Mouse (Mus musculus): ENCODE measurements around the gene Cbx2. TPM values are rescaled to one million over a fixed set of nuclear protein-coding genes. Genes with fewer than 3 reads are reported as not detected.
A peak's percentile ranks its signal among the peaks of the same experiment; 100 is the strongest.

Gene Cbx2
- polyA plus RNA-seq, 1 experiment, result 11.6 TPM

DNA sequence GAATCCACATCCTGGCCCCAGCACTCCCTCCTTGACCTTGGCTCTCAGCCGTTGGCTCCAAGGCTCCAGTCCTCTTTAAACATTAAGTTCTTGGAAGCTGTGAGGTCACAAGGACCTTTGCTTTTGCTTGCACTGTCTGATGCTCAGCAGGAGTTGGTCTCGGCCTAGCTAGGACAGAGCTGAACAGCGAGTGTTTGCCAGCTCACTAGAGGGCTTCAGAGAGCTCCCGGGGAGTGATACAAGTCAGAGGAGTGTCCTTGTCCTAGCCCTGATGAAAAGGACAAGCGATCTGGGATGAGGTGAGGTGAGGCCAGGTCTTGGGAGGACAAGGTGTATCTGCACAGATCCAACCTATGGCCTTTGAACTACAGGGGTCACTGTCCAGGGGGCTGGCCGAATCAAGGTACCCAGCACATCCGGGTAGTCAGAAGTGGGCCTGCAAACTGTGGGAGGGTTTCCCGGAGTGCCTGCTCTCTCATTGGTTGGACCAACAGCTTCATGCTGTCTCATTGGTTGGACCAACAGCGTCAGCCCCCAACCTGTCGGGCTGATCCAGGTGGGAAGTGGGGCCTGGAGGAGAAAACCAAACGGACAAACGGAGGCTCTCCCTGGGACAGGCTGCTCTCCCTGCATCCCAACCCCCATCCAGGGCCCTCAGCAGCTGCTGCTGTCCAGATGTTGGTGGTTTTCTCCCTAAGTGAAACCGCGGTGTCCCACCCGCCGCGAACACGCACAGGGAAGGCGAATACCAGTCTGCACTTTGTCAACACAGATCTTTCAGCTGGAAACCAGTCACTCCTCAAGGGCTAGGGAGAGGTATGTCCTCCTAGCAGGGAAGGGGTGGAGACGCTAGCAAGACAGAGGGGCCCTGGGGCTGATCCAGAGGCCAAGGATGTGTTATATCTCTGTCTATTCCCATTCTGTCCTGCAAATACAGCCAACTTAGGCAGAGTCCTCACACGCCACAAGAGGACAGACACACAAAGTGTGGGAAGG is 15.0 kb upstream of the Cbx2 start:
- Histone ChIP-seq H3K4me1 (ENCODE audit: control insufficient read depth, insufficient read depth, low read length) (no peaks in the 10 kb centered on the region), H3K9me3 (replicated peaks; ENCODE audit: control insufficient read depth, insufficient read depth, low read length, poor library complexity, severe bottlenecking) (no peaks in the 10 kb centered on the region), H3K4me3 (ENCODE audit: low read depth, low read length) (peak overlapping the region; percentile 72), H3K27ac (ENCODE audit: insufficient read depth, low read length) (no peak overlapping the region; the same call in 1 of the 2 replicates), H3K27me3 (ENCODE audit: control insufficient read depth, insufficient read depth, low read length, poor library complexity, severe bottlenecking) (no peaks in the 10 kb centered on the region), H3K9ac (ENCODE audit: low read depth, poor library complexity, severe bottlenecking) (peak overlapping the region; percentile 52), H3K36me3 (ENCODE audit: control insufficient read depth, insufficient read depth, low read length, poor library complexity, severe bottlenecking) (no peaks in the 10 kb centered on the region)
- TF ChIP-seq CTCF (IDR thresholded peaks at IDR 0.05; ENCODE audit: low read depth, low read length) (peak; percentile 8), EP300 (IDR thresholded peaks at IDR 0.05; ENCODE audit: insufficient read depth, low read depth, low read length) (no peak)

DNA sequence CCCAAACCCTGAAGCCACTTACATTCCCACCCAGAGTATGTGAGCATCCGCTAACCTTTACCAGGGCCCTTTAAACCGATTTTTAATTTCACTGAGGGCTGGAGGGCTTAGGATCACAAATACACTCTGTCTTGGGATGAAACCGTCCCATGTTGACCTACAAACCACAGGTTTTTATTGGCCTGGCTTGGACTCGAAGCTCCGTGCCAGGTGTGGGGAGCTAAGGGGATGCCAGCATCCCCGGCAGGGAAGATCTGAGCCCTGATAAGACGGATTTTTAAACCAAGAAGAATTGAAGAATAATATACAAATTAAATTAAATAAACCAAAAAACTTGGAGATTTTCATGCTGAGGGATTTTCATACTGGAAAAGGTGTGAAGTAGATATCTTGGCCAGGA is 8.3 kb upstream of the Cbx2 start:
- no peak overlapping the region for H3K4me3 ChIP-seq (ENCODE audit: low read depth, low read length)
- no peaks in the 10 kb centered on the region for H3K9me3 ChIP-seq (replicated peaks; ENCODE audit: control insufficient read depth, insufficient read depth, low read length, poor library complexity, severe bottlenecking)
- H3K36me3 ChIP-seq (ENCODE audit: control insufficient read depth, insufficient read depth, low read length, poor library complexity, severe bottlenecking), result no peaks in the 10 kb centered on the region
- H3K27ac ChIP-seq (ENCODE audit: insufficient read depth, low read length), result no peak overlapping the region
- no peaks in the 10 kb centered on the region for H3K4me1 ChIP-seq (ENCODE audit: control insufficient read depth, insufficient read depth, low read length)
- no peak overlapping the region for H3K9ac ChIP-seq (ENCODE audit: low read depth, poor library complexity, severe bottlenecking)
- H3K27me3 ChIP-seq (ENCODE audit: control insufficient read depth, insufficient read depth, low read length, poor library complexity, severe bottlenecking), result no peaks in the 10 kb centered on the region
- no peak for TF ChIP-seq POLR2A (IDR thresholded peaks at IDR 0.05; ENCODE audit: insufficient read depth, low read length)
- no peak for TF ChIP-seq EP300 (IDR thresholded peaks at IDR 0.05; ENCODE audit: insufficient read depth, low read depth, low read length)
- TF ChIP-seq CTCF (IDR thresholded peaks at IDR 0.05; ENCODE audit: low read depth, low read length), result no peak

DNA sequence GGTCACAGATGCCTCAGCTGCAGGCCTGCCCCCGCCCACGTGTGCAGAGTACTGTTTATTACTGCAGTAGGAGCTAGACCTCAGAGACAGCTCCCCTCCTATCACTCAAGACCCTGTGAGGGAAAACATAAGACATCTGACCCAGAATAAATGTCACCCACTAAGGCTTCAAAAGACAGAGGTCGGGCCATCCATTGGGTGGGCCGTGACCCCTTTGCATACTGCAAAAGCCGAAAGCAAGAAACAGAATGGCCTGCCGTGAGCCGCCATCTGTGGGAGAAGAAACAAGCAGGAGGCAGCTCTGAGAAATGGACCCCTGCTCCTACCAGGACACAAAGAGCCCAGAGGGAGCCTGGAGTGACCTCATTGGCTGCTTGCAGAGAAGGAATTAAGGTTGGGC is 5.3 kb upstream of the Cbx2 start:
- Histone ChIP-seq H3K27ac (ENCODE audit: insufficient read depth, low read length) (no peak overlapping the region), H3K4me1 (ENCODE audit: control insufficient read depth, insufficient read depth, low read length) (no peaks in the 10 kb centered on the region), H3K4me3 (ENCODE audit: low read depth, low read length) (no peak overlapping the region), H3K36me3 (ENCODE audit: control insufficient read depth, insufficient read depth, low read length, poor library complexity, severe bottlenecking) (no peaks in the 10 kb centered on the region), H3K9ac (ENCODE audit: low read depth, poor library complexity, severe bottlenecking) (no peak overlapping the region), H3K27me3 (ENCODE audit: control insufficient read depth, insufficient read depth, low read length, poor library complexity, severe bottlenecking) (no peaks in the 10 kb centered on the region; the same call in 1 of the 2 replicates), H3K9me3 (replicated peaks; ENCODE audit: control insufficient read depth, insufficient read depth, low read length, poor library complexity, severe bottlenecking) (no peaks in the 10 kb centered on the region)
- TF ChIP-seq CTCF (IDR thresholded peaks at IDR 0.05; ENCODE audit: low read depth, low read length) (no peak), POLR2A (IDR thresholded peaks at IDR 0.05; ENCODE audit: insufficient read depth, low read length) (no peak), EP300 (IDR thresholded peaks at IDR 0.05; ENCODE audit: insufficient read depth, low read depth, low read length) (no peak)

DNA sequence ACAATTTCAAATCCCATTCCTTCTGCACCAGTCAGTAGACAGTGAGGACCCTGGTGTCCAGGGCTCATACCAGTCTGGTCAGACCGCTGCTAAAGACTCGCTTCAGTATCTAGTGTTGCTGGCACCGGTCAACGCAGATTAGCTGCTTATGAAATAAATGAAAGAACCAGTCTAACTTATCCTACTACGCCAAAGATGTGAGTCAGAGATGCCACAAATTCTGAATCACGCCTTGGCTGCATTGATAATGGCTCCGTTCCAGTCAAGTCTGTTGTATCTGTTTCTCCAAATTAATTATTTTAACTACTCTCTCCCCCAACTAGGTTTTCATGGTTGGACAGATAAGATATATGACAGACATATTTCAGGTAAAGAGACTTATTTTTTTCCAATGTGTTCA is 1.6 kb upstream of the Cbx2 start:
- no peak overlapping the region for H3K9ac ChIP-seq (ENCODE audit: low read depth, poor library complexity, severe bottlenecking)
- 0 out of 2 replicates have a peak, but pooled peaks cover under 1% of the 10 kb centered on the region for H3K36me3 ChIP-seq (ENCODE audit: control insufficient read depth, insufficient read depth, low read length, poor library complexity, severe bottlenecking)
- no peak overlapping the region for H3K4me3 ChIP-seq (ENCODE audit: low read depth, low read length)
- no peaks in the 10 kb centered on the region; the same call in 1 of the 2 replicates for H3K27me3 ChIP-seq (ENCODE audit: control insufficient read depth, insufficient read depth, low read length, poor library complexity, severe bottlenecking)
- TF ChIP-seq CTCF (IDR thresholded peaks at IDR 0.05; ENCODE audit: low read depth, low read length) (no peak), POLR2A (IDR thresholded peaks at IDR 0.05; ENCODE audit: insufficient read depth, low read length) (no peak), EP300 (IDR thresholded peaks at IDR 0.05; ENCODE audit: insufficient read depth, low read depth, low read length) (no peak)
- peaks cover 2% of the 10 kb centered on the region for H3K4me1 ChIP-seq (ENCODE audit: control insufficient read depth, insufficient read depth, low read length)
- no peak overlapping the region for H3K27ac ChIP-seq (ENCODE audit: insufficient read depth, low read length)
- no peaks in the 10 kb centered on the region for H3K9me3 ChIP-seq (replicated peaks; ENCODE audit: control insufficient read depth, insufficient read depth, low read length, poor library complexity, severe bottlenecking)

DNA sequence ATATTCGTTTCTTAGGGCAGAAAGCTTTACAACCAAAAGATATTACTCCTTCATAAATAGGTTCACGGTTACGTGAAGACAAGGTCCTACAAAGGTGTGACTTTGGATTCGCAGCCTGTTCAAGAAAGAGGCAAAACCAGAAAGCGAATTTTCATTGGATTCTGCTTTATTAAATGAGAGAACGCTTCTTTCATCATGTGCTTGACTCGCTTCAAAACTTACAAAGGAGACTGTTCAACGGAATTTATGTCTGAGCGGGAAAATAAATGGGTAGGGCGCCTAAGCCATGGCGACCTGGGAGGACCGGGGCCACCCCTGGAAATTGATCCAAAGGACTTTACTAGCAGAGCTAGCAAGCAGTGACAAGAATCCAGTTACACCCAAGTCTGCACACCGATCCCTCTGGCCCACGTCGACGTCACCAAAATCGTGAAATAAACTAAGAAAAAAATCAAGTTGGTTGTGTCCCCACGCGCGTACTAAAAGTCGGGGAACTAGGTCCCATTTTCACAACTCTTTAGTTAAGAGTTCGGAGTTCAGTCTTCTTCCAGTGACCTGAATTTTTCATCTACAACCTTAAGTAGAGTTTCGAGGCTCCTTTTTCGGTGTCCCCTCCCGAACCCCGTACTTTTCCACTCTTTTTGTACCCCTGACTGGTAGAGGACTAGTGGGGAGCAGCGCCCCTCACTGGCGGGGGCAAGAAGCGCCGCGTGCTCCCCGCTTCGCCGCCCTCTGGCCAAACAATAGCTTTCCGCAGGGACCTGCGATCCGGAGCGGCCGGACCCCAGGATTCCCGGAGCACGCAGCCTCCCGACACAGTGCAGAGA is 481 bp upstream of the Cbx2 start:
- Histone ChIP-seq H3K27ac (ENCODE audit: insufficient read depth, low read length) (no peak overlapping the region), H3K9ac (ENCODE audit: low read depth, poor library complexity, severe bottlenecking) (peak overlapping the region; percentile 80), H3K4me3 (ENCODE audit: low read depth, low read length) (peak overlapping the region; percentile 42), H3K27me3 (ENCODE audit: control insufficient read depth, insufficient read depth, low read length, poor library complexity, severe bottlenecking) (no peaks in the 10 kb centered on the region; the same call in 1 of the 2 replicates), H3K36me3 (ENCODE audit: control insufficient read depth, insufficient read depth, low read length, poor library complexity, severe bottlenecking) (0 out of 2 replicates have a peak, but pooled peaks cover 5% of the 10 kb centered on the region), H3K4me1 (ENCODE audit: control insufficient read depth, insufficient read depth, low read length) (peaks cover 2% of the 10 kb centered on the region), H3K9me3 (replicated peaks; ENCODE audit: control insufficient read depth, insufficient read depth, low read length, poor library complexity, severe bottlenecking) (no peaks in the 10 kb centered on the region)
- TF ChIP-seq POLR2A (IDR thresholded peaks at IDR 0.05; ENCODE audit: insufficient read depth, low read length), result no peak
- peak; percentile 46 for TF ChIP-seq CTCF (IDR thresholded peaks at IDR 0.05; ENCODE audit: low read depth, low read length)
